Mouse (Mus musculus) erythroid progenitor cell, adult 5-6 weeks (primary cell): ENCODE measurements at regions not wholly inside any gene's neighbourhood (a gene's known extent, or its start where the extent isn't known, plus 50 kb on each side); places are given as distances from the start of the nearest gene placed in this dataset.

Source experiments
- ATAC-seq: replicated peaks from 2 replicates; pipeline ENCODE4 v1.8.0; 2016; ENCODE audit warnings: moderate number of reproducible peaks, mild to moderate bottlenecking, moderate TSS enrichment, inconsistent platforms; ENCODE audit not compliant: poor library complexity, low FRiP score, severe bottlenecking

DNA sequence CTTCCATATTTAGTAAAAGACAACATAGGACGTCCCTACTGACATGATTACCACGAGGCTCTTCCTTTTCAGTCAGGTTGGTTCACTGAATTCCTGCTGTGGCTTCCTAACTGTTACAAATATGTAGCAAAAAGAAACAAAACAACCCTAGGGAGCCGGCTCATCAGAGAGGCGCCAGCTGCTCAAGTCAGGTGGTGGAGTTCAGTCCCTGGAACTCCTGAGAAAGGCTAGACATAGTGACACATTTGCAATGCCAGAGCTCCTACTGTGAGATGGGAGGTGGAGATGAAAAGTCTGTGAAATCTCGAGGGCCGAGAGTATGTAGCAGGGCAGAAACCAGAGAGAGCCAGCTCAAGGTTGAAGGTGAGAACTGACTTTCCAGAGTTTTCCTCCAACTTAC, 70.8 kb upstream of the Thpo start:
- no peak for ATAC-seq

DNA sequence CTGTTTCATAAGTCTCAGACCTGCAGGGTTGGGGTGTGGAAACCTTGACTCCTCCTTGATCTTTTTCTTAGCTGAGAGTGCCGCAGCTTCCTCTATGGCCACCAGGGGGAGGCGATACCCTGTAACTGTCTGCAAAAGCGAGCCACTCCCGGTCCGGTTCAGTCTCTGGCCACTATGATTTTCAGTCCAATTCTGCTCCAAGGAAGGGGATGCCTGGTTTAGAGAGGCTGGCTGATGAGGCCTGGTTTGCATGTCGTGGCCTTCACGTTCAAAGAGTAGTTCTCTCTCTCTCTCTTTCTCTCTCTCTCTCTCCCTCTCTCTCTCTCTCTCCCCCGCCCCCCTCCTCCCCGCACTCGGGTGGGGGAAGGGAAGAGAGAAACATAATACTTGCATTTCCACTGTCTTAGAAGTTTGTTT, 70.3 kb upstream of the Thpo start:
- peak; percentile 77 for ATAC-seq

DNA sequence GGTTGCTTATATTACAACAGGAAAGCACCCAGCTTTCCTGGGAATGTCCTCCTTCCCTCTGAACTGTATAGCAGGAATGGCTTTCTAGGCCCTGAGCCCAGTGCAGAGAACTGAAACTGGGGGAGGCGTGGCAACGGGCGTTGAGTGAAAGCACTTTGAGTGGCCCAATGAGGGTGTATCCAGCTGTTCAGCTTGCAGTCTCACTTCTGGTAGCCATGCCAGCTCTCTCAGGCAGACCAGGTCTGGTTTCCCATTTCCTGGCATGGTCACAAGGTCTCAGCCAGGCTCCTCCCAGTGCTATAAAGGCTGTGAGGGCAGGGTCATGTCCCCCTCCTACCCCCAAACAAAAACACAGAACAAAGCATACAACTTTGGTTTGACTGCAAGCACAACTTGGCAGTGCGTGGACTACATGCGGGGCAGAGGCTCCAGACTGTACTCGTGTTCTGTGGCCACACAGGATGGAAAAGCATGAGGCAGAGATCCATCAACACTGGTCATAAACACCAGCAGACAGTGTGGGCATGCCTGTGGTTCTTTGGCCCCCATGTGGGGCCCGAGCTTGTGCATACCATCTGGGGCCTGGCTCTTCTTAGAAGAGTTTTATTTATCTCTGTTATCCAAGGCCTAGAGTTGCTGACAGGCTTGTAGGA, 69.1 kb upstream of the Thpo start:
- ATAC-seq = no peak

DNA sequence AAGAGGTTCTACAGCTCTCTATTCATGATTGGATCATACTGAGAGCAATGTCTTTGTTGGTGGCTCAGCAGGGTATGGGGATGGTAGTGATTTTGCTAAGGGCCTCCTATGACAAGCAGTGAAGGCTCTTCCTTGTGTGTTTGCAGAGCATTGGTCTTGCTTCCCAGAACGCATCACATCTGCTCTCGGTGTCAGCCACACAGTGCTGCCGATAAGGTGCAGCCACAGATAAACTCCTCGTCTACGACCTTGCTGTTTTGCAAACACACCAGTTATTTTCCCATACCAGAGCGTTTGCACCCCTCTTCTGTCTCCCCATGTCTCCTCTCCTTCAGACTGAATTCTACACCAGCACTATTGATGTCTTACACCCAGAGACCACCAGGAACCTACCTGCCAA, 68.4 kb upstream of the Thpo start:
- ATAC-seq = no peak

DNA sequence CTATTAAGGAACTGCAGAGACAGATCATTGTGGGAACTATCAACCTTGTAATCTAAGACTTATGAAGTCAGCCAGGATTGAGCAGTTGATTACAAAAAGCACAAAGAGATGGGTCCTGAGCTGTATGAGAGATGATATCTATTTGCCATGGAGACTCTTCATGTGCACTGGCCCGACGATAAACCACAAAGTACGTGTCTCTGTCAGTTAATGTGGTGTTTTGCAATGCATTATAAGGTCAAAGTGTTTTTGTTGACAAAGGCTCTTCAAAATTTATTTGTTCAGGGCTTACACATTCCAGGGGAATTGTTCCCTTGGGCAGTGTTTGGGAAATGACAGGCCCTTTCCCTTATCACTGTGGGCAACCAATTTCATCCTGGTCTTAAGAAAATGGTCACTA, 65.7 kb upstream of the Thpo start:
- ATAC-seq = no peak

DNA sequence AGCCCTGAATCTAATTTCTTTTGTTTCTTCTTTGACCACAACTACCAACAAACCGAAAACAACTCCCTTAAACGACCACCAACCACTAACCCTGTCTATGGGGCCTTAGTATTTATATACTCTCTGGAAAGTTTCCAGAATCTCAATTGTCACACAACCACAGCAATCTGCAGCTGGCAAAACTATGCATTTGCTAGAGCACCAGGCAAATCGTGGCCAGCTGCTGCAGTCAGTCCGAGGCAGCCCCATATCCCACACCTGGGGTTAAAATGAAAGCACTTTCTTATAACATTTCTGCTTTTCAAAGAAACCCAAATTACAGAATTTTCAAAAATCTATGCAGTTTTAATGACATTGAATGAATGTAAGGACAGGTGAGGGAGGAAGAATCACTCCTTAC, 63.8 kb upstream of the Thpo start:
- ATAC-seq = no peak

DNA sequence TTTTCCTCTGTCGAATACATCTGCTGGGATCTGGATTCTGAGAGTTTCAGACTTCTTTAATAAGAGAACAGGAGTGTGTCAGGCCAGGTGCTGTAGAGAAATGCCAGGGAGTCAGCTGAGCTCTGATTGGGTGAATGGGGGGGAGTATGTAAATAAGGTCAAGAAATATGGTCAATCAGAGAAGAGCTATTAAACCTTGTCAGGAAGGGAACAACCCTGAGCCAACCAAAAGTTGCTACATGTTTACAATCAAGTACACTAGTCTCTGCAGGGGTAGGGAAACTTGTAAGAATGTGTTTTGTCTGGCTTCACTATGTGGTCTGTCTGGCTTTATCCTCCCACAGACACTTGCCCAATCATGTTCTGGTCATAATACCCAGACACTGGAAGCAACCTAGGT, 60.4 kb upstream of the Thpo start:
- ATAC-seq = no peak
